Mouse (Mus musculus) left cerebral cortex, adult 2 months (tissue): ENCODE results near the gene Olfr523. TPM values are rescaled to one million over a fixed set of nuclear protein-coding genes. Genes with fewer than 3 reads are reported as not detected.

Experiments
- DNase-seq, 2 experiments: peaks; one replicate each; pipeline ENCODE4 v3.0.0; 2021 to 2022; ENCODE audit warnings: low spot score in 2 of 2, mixed read lengths in 1 of 2; ENCODE audit errors: extremely low spot score in 1 of 2
- H3K27ac ChIP-seq: fragments of 200-600 bp; 2 replicates; pipeline ENCODE4 v1.8.1; 2022
- H3K4me3 ChIP-seq: fragments of 200-600 bp; 2 replicates; pipeline ENCODE4 v1.8.1; 2022
- CTCF ChIP-seq: fragments of 200-600 bp; IDR thresholded peaks from 2 replicates; pipeline ENCODE4 v1.8.1; 2022; ENCODE audit warnings: antibody characterized with exemption, mild to moderate bottlenecking, moderate library complexity
- intact Hi-C: fragments of 180-260 bp; cut with DNase I; formaldehyde crosslinking; loops from one replicate; pipeline ENCODE4 v1.15.1; 2025
- total RNA-seq, 2 experiments: library from RNA; stranded (reverse); gene quantifications; 2 replicates each; pipeline ENCODE4 v1.2.3; 2021

Gene Olfr523
- total RNA-seq, 2 experiments from 2014 or later: 0.12 to 0.14 TPM

DNA sequence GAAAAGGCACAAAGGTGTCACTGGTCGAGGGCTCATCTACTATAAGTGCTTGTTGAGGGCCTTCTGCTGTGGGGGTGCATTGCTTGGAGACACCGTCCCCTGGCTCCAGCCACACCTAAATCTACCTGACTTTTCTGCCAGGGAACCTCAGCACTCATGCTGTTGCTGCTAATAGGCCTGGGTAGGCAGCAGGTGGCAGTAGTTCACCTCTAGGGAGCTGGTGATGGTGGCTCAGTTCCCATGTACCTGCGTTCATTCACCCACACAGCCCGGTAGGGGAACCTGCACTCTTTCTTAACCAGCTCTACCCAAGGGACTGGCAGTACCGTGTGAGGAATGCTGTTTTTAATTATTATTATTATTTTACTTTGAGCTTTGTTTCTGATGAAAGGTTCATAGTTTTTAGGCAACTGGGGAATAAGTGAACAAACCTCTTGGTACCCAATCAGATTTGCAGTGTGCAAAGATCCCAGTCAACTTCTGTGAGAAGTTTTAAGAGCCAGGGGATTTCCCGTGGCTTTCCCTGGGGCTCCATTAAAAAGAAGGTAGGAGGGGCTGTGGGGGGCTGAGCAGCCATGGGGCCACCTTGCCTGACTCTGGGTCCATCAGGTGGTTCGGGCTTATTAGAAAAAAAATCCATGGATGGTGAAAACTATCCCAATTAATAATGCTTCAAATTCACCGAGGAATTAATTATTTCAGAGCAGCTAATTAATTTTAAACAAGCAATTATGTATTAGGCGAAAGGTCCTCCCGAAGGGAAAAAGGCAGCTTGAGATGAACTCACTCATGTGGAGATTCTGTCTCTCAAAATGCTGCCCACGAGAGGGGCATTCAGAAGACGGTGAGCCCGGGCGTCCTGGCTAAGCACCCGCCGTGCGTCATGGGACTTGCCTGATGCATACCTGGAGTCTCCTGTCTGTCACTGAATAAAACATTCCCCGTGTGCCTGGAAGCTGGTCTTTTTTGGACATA is 13.9 kb downstream of the Olfr523 start:
- DNase-seq: peak; percentile 24 to 38
- intact Hi-C loops: loop anchor here (2.0 to 10.0 kb wide), 3 partner anchors 32 to 618 kb away; partner anchors contain the start of gene Sprn
- H3K27ac ChIP-seq: no peak overlapping the region
- peak; percentile 61 for TF ChIP-seq CTCF
- no peak overlapping the region for H3K4me3 ChIP-seq

DNA sequence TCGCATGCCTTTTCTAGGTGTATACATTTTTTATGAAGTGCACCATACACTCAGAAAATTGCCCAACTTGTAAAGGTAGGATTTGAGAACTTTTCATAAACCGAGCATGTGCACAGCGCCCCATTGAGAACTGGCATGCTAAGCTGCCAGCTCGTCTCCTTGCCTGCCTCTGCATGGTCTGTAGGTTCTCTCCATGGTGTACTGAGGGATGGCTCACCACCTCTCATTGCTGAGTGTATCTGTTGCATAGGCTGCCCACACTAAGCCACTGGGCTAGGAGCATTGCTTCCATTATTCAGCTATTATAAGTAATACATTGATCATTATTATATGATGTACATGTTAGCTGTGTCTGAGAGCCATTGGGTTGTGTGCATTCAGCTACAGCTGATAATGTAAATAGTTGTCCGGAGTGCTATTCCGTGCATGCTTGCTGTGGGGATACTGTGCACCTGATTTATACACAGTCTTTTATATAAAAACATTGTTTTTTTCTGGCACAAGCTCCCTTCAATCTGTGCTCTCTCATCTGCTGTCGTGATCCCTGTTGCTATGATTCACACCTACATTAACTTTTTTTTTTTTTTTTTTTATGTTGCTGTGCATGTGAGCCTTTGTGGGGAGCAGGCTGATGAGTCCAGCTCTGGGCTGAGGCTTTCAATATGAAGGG is 14.8 kb downstream of the Olfr523 start:
- Histone ChIP-seq H3K27ac (peak overlapping the region; percentile 54; the same call in 1 of the 2 replicates), H3K4me3 (no peak overlapping the region)
- intact Hi-C loops: loop anchor here (2.0 to 10.0 kb wide), 5 partner anchors 33 to 641 kb away; partner anchors contain the start of gene Sprn
- no peak for TF ChIP-seq CTCF
- DNase-seq: peak in 1 of 2 experiments; percentile 28

- H3K27ac ChIP-seq: no peak overlapping the region
- TF ChIP-seq CTCF: peak; percentile 56
- H3K4me3 ChIP-seq: no peak overlapping the region
- no peak for DNase-seq
- intact Hi-C loops: loop anchor here (2.0 to 10.0 kb wide), 4 partner anchors 290 to 640 kb away; no protein-coding TSS in a partner anchor
Observed at GRCm38 (mm10) chr7:140188391-140189328, 15.6 kb downstream of the Olfr523 start.

DNA sequence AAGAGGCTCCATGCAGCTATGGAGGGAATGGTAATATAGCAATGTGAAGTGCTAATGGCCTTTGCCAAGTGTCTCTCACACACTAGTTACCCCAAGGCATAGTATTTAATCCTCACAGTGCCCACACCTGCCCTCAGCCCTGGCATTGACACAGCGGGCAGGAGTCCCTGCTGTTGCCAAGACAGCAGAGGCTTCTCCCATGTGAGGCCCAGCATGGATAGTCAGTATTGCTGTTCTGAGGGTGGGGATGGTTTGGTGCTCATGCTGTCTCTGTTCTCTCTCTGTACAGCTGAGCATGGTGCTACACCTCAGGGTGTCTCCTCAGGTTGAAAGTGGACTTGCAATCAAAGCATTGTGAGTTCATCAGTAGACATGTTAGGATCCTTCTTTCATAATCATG is 17.4 kb downstream of the Olfr523 start:
- intact Hi-C loops: no loop called here
- Histone ChIP-seq H3K27ac (no peak overlapping the region), H3K4me3 (no peak overlapping the region)
- DNase-seq: no peak
- TF ChIP-seq CTCF: no peak

GRCm38 (mm10) chr7:140192445-140192844 is 19.4 kb downstream of the Olfr523 start:
- TF ChIP-seq CTCF: no peak
- Histone ChIP-seq H3K4me3 (no peak overlapping the region), H3K27ac (no peak overlapping the region; the same call in 1 of the 2 replicates)
- no peak for DNase-seq
- intact Hi-C loops: no loop called here

GRCm38 (mm10) chr7:140192851-140193250 is 19.8 kb downstream of the Olfr523 start:
- no peak for TF ChIP-seq CTCF

GRCm38 (mm10) chr7:140194031-140194430 is 21.0 kb downstream of the Olfr523 start:
- no peak for DNase-seq
- TF ChIP-seq CTCF: no peak
- no peak overlapping the region for H3K27ac ChIP-seq
- intact Hi-C loops: no loop called here
- no peak overlapping the region for H3K4me3 ChIP-seq

More at GRCm38 (mm10) chr7:140192851-140193250, 19.8 kb downstream of the Olfr523 start:
- intact Hi-C loops: no loop called here
- Histone ChIP-seq H3K4me3 (no peak overlapping the region), H3K27ac (no peak overlapping the region)
- DNase-seq: no peak

GRCm38 (mm10) chr7:140196002-140196401 is 23.0 kb downstream of the Olfr523 start:
- TF ChIP-seq CTCF: no peak
- no peak for DNase-seq
- H3K4me3 ChIP-seq: no peak overlapping the region
- no peak overlapping the region for H3K27ac ChIP-seq
- intact Hi-C loops: no loop called here

GRCm38 (mm10) chr7:140201090-140201489 is 28.1 kb downstream of the Olfr523 start:
- H3K27ac ChIP-seq: no peak overlapping the region
- H3K4me3 ChIP-seq: no peak overlapping the region
- no peak for DNase-seq
- intact Hi-C loops: no loop called here
- TF ChIP-seq CTCF: no peak

GRCm38 (mm10) chr7:140205864-140206263 is 32.8 kb downstream of the Olfr523 start, which contains the start of gene Olfr524:
TSS of gene Olfr524 (minus strand) at chr7:140205964.
- Histone ChIP-seq H3K27ac (no peak within 1 kb of the TSS), H3K4me3 (no peak within 1 kb of the TSS)
- no peak for DNase-seq
- no peak for TF ChIP-seq CTCF
- intact Hi-C loops: no loop called here

GRCm38 (mm10) chr7:140206904-140207303 is 33.9 kb downstream of the Olfr523 start:
- intact Hi-C loops: no loop called here
- DNase-seq: no peak
- TF ChIP-seq CTCF: no peak
- no peak overlapping the region for H3K27ac ChIP-seq
- H3K4me3 ChIP-seq: no peak overlapping the region
